ENCODE assay signal across 25 mouse cellular contexts in the genomic region with DNA sequence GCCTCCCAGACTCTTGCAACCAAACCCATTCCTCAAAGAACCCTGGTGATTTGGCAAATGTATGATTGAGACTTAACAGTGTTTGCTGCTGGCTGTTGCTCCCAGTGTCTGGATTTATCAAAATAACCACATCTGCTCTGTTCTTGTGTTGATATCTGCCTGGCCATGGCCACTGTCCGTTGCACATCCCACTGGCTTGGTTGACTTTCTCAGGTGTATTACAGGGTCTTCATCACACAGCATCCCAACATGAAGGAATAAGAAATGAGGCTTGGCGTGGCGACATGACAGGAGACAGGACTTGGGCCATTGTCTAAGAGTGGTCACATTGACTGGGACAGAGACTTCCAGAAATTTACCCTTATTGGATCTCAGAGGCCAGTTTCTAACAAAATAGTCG.
"Had no signal": no experiment of that assay in that cellular context is flagged by ENCODE, and none has a peak within 500 bp of the region (broad histone marks: within the 10 kb centered on the region; RNA-seq: fewer than 3 reads in every experiment).

No protein-coding gene starts in this region.

- H3K36me3 ChIP-seq: embryonic facial prominence, embryonic 10.5 days; embryonic facial prominence, embryonic 12.5 days; embryonic facial prominence, embryonic 13.5 days; embryonic facial prominence, embryonic 15.5 days; forebrain, embryonic 10.5 days; forebrain, embryonic 12.5 days; forebrain, embryonic 15.5 days had no signal

- H3K27ac ChIP-seq: embryonic facial prominence, embryonic 10.5 days; embryonic facial prominence, embryonic 12.5 days; embryonic facial prominence, embryonic 13.5 days; embryonic facial prominence, embryonic 15.5 days; forebrain, embryonic 10.5 days; forebrain, embryonic 12.5 days; forebrain, embryonic 13.5 days; forebrain, embryonic 15.5 days; gastrocnemius, adult 2 months; heart, adult 2 months had no signal

- H3K27me3 ChIP-seq: embryonic facial prominence, embryonic 12.5 days; embryonic facial prominence, embryonic 13.5 days; embryonic facial prominence, embryonic 15.5 days; forebrain, embryonic 12.5 days; forebrain, embryonic 13.5 days; forebrain, embryonic 15.5 days had no signal

- H3K4me3 ChIP-seq: embryonic facial prominence, embryonic 10.5 days; embryonic facial prominence, embryonic 12.5 days; embryonic facial prominence, embryonic 13.5 days; embryonic facial prominence, embryonic 15.5 days; erythroblast, embryonic 14.5 days; forebrain, embryonic 10.5 days; forebrain, embryonic 12.5 days; forebrain, embryonic 13.5 days; forebrain, embryonic 15.5 days; gastrocnemius, adult 2 months; heart, adult 2 months had no signal

- H3K9me3 ChIP-seq: embryonic facial prominence, embryonic 10.5 days; embryonic facial prominence, embryonic 12.5 days; embryonic facial prominence, embryonic 13.5 days; embryonic facial prominence, embryonic 15.5 days; forebrain, embryonic 10.5 days; forebrain, embryonic 12.5 days; forebrain, embryonic 13.5 days; forebrain, embryonic 15.5 days had no signal

- H3K4me1 ChIP-seq: embryonic facial prominence, embryonic 10.5 days; embryonic facial prominence, embryonic 12.5 days; embryonic facial prominence, embryonic 13.5 days; embryonic facial prominence, embryonic 15.5 days; forebrain, embryonic 10.5 days; forebrain, embryonic 12.5 days; forebrain, embryonic 13.5 days; forebrain, embryonic 15.5 days had no signal

- DNase-seq: cerebellum, adult 2 months; cerebellum, adult 8-10 months; cerebellum, adult 9-10 months; cerebellum, adult 9-11 months; cerebellum, postnatal 10 days; cerebellum, postnatal 14 days; cerebellum, postnatal 25 days; cerebellum, postnatal 36 days; embryo, embryonic 11 days; forebrain, postnatal 0 days; gastrocnemius, adult 2 months; gastrocnemius, postnatal 10 days; gastrocnemius, postnatal 14 days; gastrocnemius, postnatal 25 days; gastrocnemius, postnatal 36 days; heart, adult 2 months had no signal
